Mouse (Mus musculus) liver, postnatal 0 days (tissue): ENCODE measurements around the gene Mpst. TPM values are rescaled to one million over a fixed set of nuclear protein-coding genes. Genes with fewer than 3 reads are reported as not detected.

Experiments used
- ATAC-seq: fragments of 200-750 bp; cut with Nextera tagmentation; 2 replicates; pipeline ENCODE4 v1.8.0; 2017; ENCODE audit warnings: mild to moderate bottlenecking, moderate library complexity
- DNase-seq: peaks from one replicate; pipeline ENCODE4 v3.0.0-alpha.2; 2016
- H3K27ac ChIP-seq: fragments of 300-500 bp; sonication (generic); 2 replicates; pipeline ENCODE4 v1.5.1; 2014; ENCODE audit warnings: antibody characterized with exemption, moderate library complexity, mild to moderate bottlenecking, low read depth
- H3K27me3 ChIP-seq: fragments of 300-500 bp; sonication (generic); 2 replicates; pipeline ENCODE4 v1.6.1; 2014; ENCODE audit warnings: low read length, control low read depth, mixed read lengths; ENCODE audit not compliant: insufficient read depth
- H3K36me3 ChIP-seq: fragments of 300-500 bp; sonication (generic); replicated peaks from 2 replicates; pipeline ENCODE4 v1.6.1; 2014; ENCODE audit warnings: mild to moderate bottlenecking, control low read depth, low read length, moderate library complexity, mixed read lengths; ENCODE audit not compliant: insufficient read depth
- H3K4me1 ChIP-seq: fragments of 300-500 bp; sonication (generic); 2 replicates; pipeline ENCODE4 v1.6.1; 2014; ENCODE audit warnings: antibody characterized with exemption, mild to moderate bottlenecking, control low read depth; ENCODE audit not compliant: insufficient read depth
- H3K4me2 ChIP-seq: fragments of 300-500 bp; sonication (generic); 2 replicates; pipeline ENCODE4 v1.6.1; 2014; ENCODE audit warnings: low read depth, mild to moderate bottlenecking, low read length, moderate library complexity, mixed read lengths
- H3K4me3 ChIP-seq: fragments of 300-500 bp; sonication (generic); 2 replicates; pipeline ENCODE4 v1.5.1; 2014; ENCODE audit warnings: low read depth, low read length
- H3K9ac ChIP-seq: fragments of 300-500 bp; sonication (generic); replicated peaks from 2 replicates; pipeline ENCODE4 v1.6.1; 2014; ENCODE audit warnings: mild to moderate bottlenecking, moderate library complexity
- H3K9me3 ChIP-seq: fragments of 300-500 bp; sonication (generic); 2 replicates; pipeline ENCODE4 v1.6.1; 2016; ENCODE audit warnings: mild to moderate bottlenecking, control low read depth, low read length, mixed read lengths
- CTCF ChIP-seq: sonication (generic); IDR thresholded peaks from 2 replicates; pipeline ENCODE4 v1.5.1; 2016; ENCODE audit warnings: antibody characterized with exemption, low read depth
- EP300 ChIP-seq: IDR thresholded peaks from 2 replicates; pipeline ENCODE4 v1.6.1; 2016; ENCODE audit warnings: antibody characterized with exemption, low read depth, mild to moderate bottlenecking
- WGBS: fragments of 180-500 bp; shearing (Covaris S2); extraction: QIAGEN DNeasy Blood & Tissue Kit; methylation state at CpG from one replicate; pipeline ENCODE4 v1.1.7; 2014; ENCODE audit not compliant: insufficient replicate concordance; 5-methylcytosine and 5-hydroxymethylcytosine counted together
- polyA plus RNA-seq: library from polyadenylated mRNA; unstranded; fragments of >200 nt; fragmentation: Nextera tagmentation; extraction: Ambion mirVana; gene quantifications from 2 replicates; pipeline ENCODE4 v1.2.1, GENCODE M21; 2015

Mpst gene
- polyA plus RNA-seq, 1 experiment from 2014 or later = 4.3 TPM

- TF ChIP-seq EP300 = no peak
- TF ChIP-seq CTCF = no peak
- Histone ChIP-seq H3K4me2 (peak overlapping the region; percentile 66), H3K9me3 (no peaks in the 10 kb centered on the region), H3K27ac (peak overlapping the region; percentile 100), H3K4me1 (peaks cover 82% of the 10 kb centered on the region), H3K27me3 (no peaks in the 10 kb centered on the region), H3K36me3 (peaks cover 28% of the 10 kb centered on the region), H3K4me3 (peak overlapping the region; percentile 30), H3K9ac (peak overlapping the region; percentile 58)
- ATAC-seq = peak; percentile 19
- WGBS = 37% methylated on average over 12 of the region's 12 CpGs
- peak; percentile 46 for DNase-seq
Measured at GRCm38 (mm10) chr15:78409570-78410052, 3.4 kb downstream of the Mpst start.

GRCm38 (mm10) chr15:78413083-78413718 is 7.0 kb downstream of the Mpst start:
- H3K4me3 ChIP-seq = 0 out of 2 replicates have a peak overlapping the region, but pooled peaks have one; percentile 1
- peak; percentile 80 for ATAC-seq
- TF ChIP-seq EP300 (peak; percentile 94), CTCF (no peak)
- H3K27ac ChIP-seq = peak overlapping the region; percentile 91
- H3K4me1 ChIP-seq = peaks cover 67% of the 10 kb centered on the region
- no peaks in the 10 kb centered on the region for H3K27me3 ChIP-seq
- no peaks in the 10 kb centered on the region for H3K9me3 ChIP-seq
- WGBS = 60% methylated on average over 14 of the region's 14 CpGs
- peak overlapping the region; percentile 54 for H3K9ac ChIP-seq
- peaks cover 28% of the 10 kb centered on the region for H3K36me3 ChIP-seq
- peak; percentile 74 for DNase-seq
- H3K4me2 ChIP-seq = peak overlapping the region; percentile 56

GRCm38 (mm10) chr15:78413719-78414117 is 7.5 kb downstream of the Mpst start:
- H3K27ac ChIP-seq = peak overlapping the region; percentile 91
- DNase-seq (no peak), ATAC-seq (no peak)
- peaks cover 28% of the 10 kb centered on the region for H3K36me3 ChIP-seq
- peak overlapping the region; percentile 54 for H3K9ac ChIP-seq
- TF ChIP-seq CTCF = no peak
- no peak for TF ChIP-seq EP300
- H3K9me3 ChIP-seq = no peaks in the 10 kb centered on the region
- WGBS = 33% methylated on average over 1 of the region's 1 CpGs
- no peaks in the 10 kb centered on the region for H3K27me3 ChIP-seq
- peak overlapping the region; percentile 56 for H3K4me2 ChIP-seq
- H3K4me1 ChIP-seq = peaks cover 62% of the 10 kb centered on the region
- H3K4me3 ChIP-seq = 0 out of 2 replicates have a peak overlapping the region, but pooled peaks have one; percentile 1

- H3K9me3 ChIP-seq = no peaks in the 10 kb centered on the region
- no peaks in the 10 kb centered on the region for H3K27me3 ChIP-seq
- peaks cover 28% of the 10 kb centered on the region for H3K36me3 ChIP-seq
- 93% methylated on average over 8 of the region's 8 CpGs for WGBS
- peak overlapping the region; percentile 56; the same call in 1 of the 2 replicates for H3K4me2 ChIP-seq
- no peak for TF ChIP-seq CTCF
- TF ChIP-seq EP300 = no peak
- H3K4me1 ChIP-seq = peaks cover 62% of the 10 kb centered on the region
- ATAC-seq (no peak), DNase-seq (no peak)
- peak overlapping the region; percentile 54; the same call in 1 of the 2 replicates for H3K9ac ChIP-seq
- peak overlapping the region; percentile 91; the same call in 1 of the 2 replicates for H3K27ac ChIP-seq
- no peak overlapping the region for H3K4me3 ChIP-seq
Measured at GRCm38 (mm10) chr15:78414157-78414556, 7.9 kb downstream of the Mpst start.

GRCm38 (mm10) chr15:78416937-78417336 is 10.7 kb downstream of the Mpst start:
- ATAC-seq = peak; percentile 79
- 0 out of 2 replicates have a peak overlapping the region, but pooled peaks have one; percentile 21 for H3K9ac ChIP-seq
- 57% methylated on average over 4 of the region's 4 CpGs for WGBS

GRCm38 (mm10) chr15:78420395-78420794 is 14.2 kb downstream of the Mpst start:
- ATAC-seq (no peak), DNase-seq (no peak)
- no peaks in the 10 kb centered on the region for H3K27me3 ChIP-seq
- H3K9ac ChIP-seq = no peak overlapping the region
- no peak overlapping the region for H3K4me2 ChIP-seq
- 59% methylated on average over 13 of the region's 13 CpGs for WGBS
- H3K4me1 ChIP-seq = peaks cover 24% of the 10 kb centered on the region
- TF ChIP-seq CTCF (no peak), EP300 (no peak)
- H3K36me3 ChIP-seq = no peaks in the 10 kb centered on the region
- H3K9me3 ChIP-seq = no peaks in the 10 kb centered on the region
- H3K4me3 ChIP-seq = no peak overlapping the region
- no peak overlapping the region for H3K27ac ChIP-seq

More at GRCm38 (mm10) chr15:78416937-78417336, 10.7 kb downstream of the Mpst start:
- TF ChIP-seq CTCF = no peak
- TF ChIP-seq EP300 = peak; percentile 53; the same call in 1 of the 2 replicates
- no peaks in the 10 kb centered on the region for H3K9me3 ChIP-seq
- peak overlapping the region; percentile 82 for H3K27ac ChIP-seq
- H3K4me3 ChIP-seq = no peak overlapping the region
- DNase-seq = peak; percentile 69
- peaks cover 20% of the 10 kb centered on the region for H3K36me3 ChIP-seq
- peak overlapping the region; percentile 31; the same call in 1 of the 2 replicates for H3K4me2 ChIP-seq
- H3K27me3 ChIP-seq = no peaks in the 10 kb centered on the region
- H3K4me1 ChIP-seq = peaks cover 44% of the 10 kb centered on the region
